Mouse (Mus musculus): ENCODE data around the gene Snd1. TPM values are rescaled to one million over a fixed set of nuclear protein-coding genes. Genes with fewer than 3 reads are reported as not detected.

Snd1 gene
- total RNA-seq, 2 experiments from 2014 or later: 45.0 to 49.8 TPM

- DNase-seq (ENCODE audit: low spot score): no peak
These were observed 384.2 kb downstream of the Snd1 start for GRCm38 (mm10) chr6:28859094-28859493.

- no peak for DNase-seq (ENCODE audit: low spot score)
These were observed 385.5 kb downstream of the Snd1 start for GRCm38 (mm10) chr6:28860450-28860849.

- no peak for DNase-seq (ENCODE audit: low spot score)
These were observed 386.0 kb downstream of the Snd1 start for GRCm38 (mm10) chr6:28860922-28861321.

- DNase-seq (ENCODE audit: low spot score): no peak
These were observed 387.4 kb downstream of the Snd1 start for GRCm38 (mm10) chr6:28862304-28862703.

GRCm38 (mm10) chr6:28864684-28865083 lies 389.7 kb downstream of the Snd1 start:
- DNase-seq (ENCODE audit: low spot score): peak; percentile 39

GRCm38 (mm10) chr6:28865112-28865511 lies 390.2 kb downstream of the Snd1 start:
- no peak for DNase-seq (ENCODE audit: low spot score)

GRCm38 (mm10) chr6:28866206-28866605 lies 391.3 kb downstream of the Snd1 start:
- DNase-seq (ENCODE audit: low spot score): no peak

- DNase-seq (ENCODE audit: low spot score): no peak
These were observed 392.7 kb downstream of the Snd1 start for GRCm38 (mm10) chr6:28867516-28868251.

GRCm38 (mm10) chr6:28871725-28872420 lies 396.9 kb downstream of the Snd1 start:
- no peak for DNase-seq (ENCODE audit: low spot score)

- DNase-seq (ENCODE audit: low spot score): no peak
These were observed 397.5 kb downstream of the Snd1 start for GRCm38 (mm10) chr6:28872421-28872795.

GRCm38 (mm10) chr6:28874053-28874452 lies 399.1 kb downstream of the Snd1 start:
- DNase-seq (ENCODE audit: low spot score): no peak

GRCm38 (mm10) chr6:28874759-28875158 lies 399.8 kb downstream of the Snd1 start:
- DNase-seq (ENCODE audit: low spot score): no peak

GRCm38 (mm10) chr6:28875333-28875732 lies 400.4 kb downstream of the Snd1 start:
- no peak for DNase-seq (ENCODE audit: low spot score)

- DNase-seq (ENCODE audit: low spot score): no peak
These were observed 401.6 kb downstream of the Snd1 start for GRCm38 (mm10) chr6:28876492-28876891.

- DNase-seq (ENCODE audit: low spot score): no peak
These were observed 403.2 kb downstream of the Snd1 start for GRCm38 (mm10) chr6:28877945-28878666.

- DNase-seq (ENCODE audit: low spot score): no peak
These were observed 404.4 kb downstream of the Snd1 start for GRCm38 (mm10) chr6:28879315-28879714.

- no peak for DNase-seq (ENCODE audit: low spot score)
These were observed 406.0 kb downstream of the Snd1 start for GRCm38 (mm10) chr6:28880909-28881308.

- no peak for DNase-seq (ENCODE audit: low spot score)
These were observed 408.6 kb downstream of the Snd1 start for GRCm38 (mm10) chr6:28883518-28883917.

- no peak for DNase-seq (ENCODE audit: low spot score)
These were observed 411.9 kb downstream of the Snd1 start for GRCm38 (mm10) chr6:28886724-28887440.

- DNase-seq (ENCODE audit: low spot score): no peak
These were observed 415.5 kb downstream of the Snd1 start for GRCm38 (mm10) chr6:28890426-28890825.

- no peak for DNase-seq (ENCODE audit: low spot score)
These were observed 416.5 kb downstream of the Snd1 start for GRCm38 (mm10) chr6:28891480-28891879.
